Mouse (Mus musculus): Measurements from ENCODE around the gene Met. TPM values are rescaled to one million over a fixed set of nuclear protein-coding genes. Genes with fewer than 3 reads are reported as not detected.

The Met gene
- total and polyA plus RNA-seq, 3 experiments = 0.13 to 0.53 (median 0.26) TPM

DNA sequence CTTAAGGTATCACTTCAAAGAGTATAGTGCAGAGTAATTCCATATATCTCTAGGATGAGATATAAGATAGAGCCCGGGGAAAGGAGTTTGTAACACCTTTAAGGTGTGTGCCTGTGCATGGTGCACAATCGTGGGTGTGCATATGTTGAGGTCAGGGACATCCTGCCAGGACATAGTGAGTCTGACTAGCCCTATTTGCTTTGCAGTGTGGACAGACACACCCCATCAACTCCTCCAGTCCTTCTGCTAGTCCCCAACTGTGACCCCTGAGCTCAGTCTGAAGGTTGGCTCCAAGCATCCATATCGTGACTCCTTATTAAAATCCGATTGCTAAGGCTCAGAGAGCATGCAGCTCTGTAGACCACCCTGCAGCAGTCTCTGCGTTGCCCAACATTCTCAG lies 44.6 kb downstream of the Met start:
- Histone ChIP-seq H3K36me3 (replicated peaks in 1 of 2; ENCODE audit: control insufficient read depth in 1 of 2, insufficient read depth in 1 of 2, low read length in 1 of 2) (no peaks in the 10 kb centered on the region), H3K4me3 (replicated peaks in 1 of 3; ENCODE audit: low read depth in 2 of 3, low read length in 2 of 3, poor library complexity in 1 of 3) (no peak overlapping the region), H3K9me3 (replicated peaks; ENCODE audit: low read length) (no peaks in the 10 kb centered on the region), H3K27me3 (replicated peaks) (no peaks in the 10 kb centered on the region), H3K79me2 (replicated peaks; ENCODE audit: control insufficient read depth, extremely low read depth, insufficient read depth, poor library complexity, severe bottlenecking) (no peaks in the 10 kb centered on the region), H3K9ac (ENCODE audit: insufficient read depth, low read depth) (no peak overlapping the region), H3K4me2 (ENCODE audit: insufficient read depth, low read depth, poor library complexity, severe bottlenecking) (no peak overlapping the region), H3K27ac (ENCODE audit: insufficient read depth, low read depth) (no peak overlapping the region), H3K4me1 (ENCODE audit: control insufficient read depth in 1 of 2, insufficient read depth in 2 of 2) (0 out of 4 replicates have a peak, but pooled peaks cover 0 to 3% of the 10 kb centered on the region in 2 experiments)
- DNase-seq (ENCODE audit: extremely low read depth) = no peak
- TF ChIP-seq RAD21 (IDR thresholded peaks at IDR 0.05; ENCODE audit: low read depth, low read length) = no peak
- no peak for TF ChIP-seq KAT2A (IDR thresholded peaks at IDR 0.05; ENCODE audit: insufficient replicate concordance, low read length)
- TF ChIP-seq EP300 (IDR thresholded peaks at IDR 0.05; ENCODE audit: low read length) = no peak
- TF ChIP-seq ZC3H11A (IDR thresholded peaks at IDR 0.05; ENCODE audit: low read depth, low read length) = no peak
- TF ChIP-seq MEF2A (IDR thresholded peaks at IDR 0.05; ENCODE audit: borderline replicate concordance, low read depth, low read length) = no peak
- no peak for TF ChIP-seq GABPA (IDR thresholded peaks at IDR 0.05; ENCODE audit: insufficient replicate concordance, low read depth, low read length)
- no peak for TF ChIP-seq TCF12 (IDR thresholded peaks at IDR 0.05; ENCODE audit: low read depth, low read length)
- TF ChIP-seq ELF1 (IDR thresholded peaks at IDR 0.05; ENCODE audit: low read depth, low read length) = no peak
- TF ChIP-seq SIN3A (IDR thresholded peaks at IDR 0.05; ENCODE audit: low read length) = no peak
- no peak for TF ChIP-seq MAFK (IDR thresholded peaks at IDR 0.05; ENCODE audit: insufficient replicate concordance, low read length)
- no peak for TF ChIP-seq HCFC1 (IDR thresholded peaks at IDR 0.05; ENCODE audit: low read depth, low read length)
- no peak for TF ChIP-seq MAX (IDR thresholded peaks at IDR 0.05; ENCODE audit: low read length)
- TF ChIP-seq UBTF (IDR thresholded peaks at IDR 0.05; ENCODE audit: low read depth, low read length) = no peak
- no peak for TF ChIP-seq ZKSCAN1 (IDR thresholded peaks at IDR 0.05; ENCODE audit: borderline replicate concordance, low read depth, low read length)
- no peak for TF ChIP-seq NELFE (IDR thresholded peaks at IDR 0.05; ENCODE audit: low read depth, low read length)
- TF ChIP-seq POLR2A (IDR thresholded peaks at IDR 0.05; ENCODE audit: low read depth, low read length) = no peak
- TF ChIP-seq SMC3 (IDR thresholded peaks at IDR 0.05; ENCODE audit: low read depth, low read length) = no peak
- no peak for TF ChIP-seq ZNF384 (IDR thresholded peaks at IDR 0.05; ENCODE audit: low read depth, low read length)
- no peak for TF ChIP-seq E2F4 (IDR thresholded peaks at IDR 0.05; ENCODE audit: insufficient replicate concordance, low read depth, low read length)
- TF ChIP-seq POLR2AphosphoS2 (IDR thresholded peaks at IDR 0.05; ENCODE audit: low read depth, low read length) = no peak
- in situ Hi-C loops (cut with MboI; ENCODE audit: low pct_ligation_motif_present, low pct_unique_long_range_greater_than_20kb, low sequenced_read_pairs) = no loop called here
- dilution Hi-C loops (cut with MboI; ENCODE audit: extremely low pct_ligation_motif_present, extremely low pct_unique_long_range_greater_than_20kb, low sequenced_read_pairs) = no loop called here

DNA sequence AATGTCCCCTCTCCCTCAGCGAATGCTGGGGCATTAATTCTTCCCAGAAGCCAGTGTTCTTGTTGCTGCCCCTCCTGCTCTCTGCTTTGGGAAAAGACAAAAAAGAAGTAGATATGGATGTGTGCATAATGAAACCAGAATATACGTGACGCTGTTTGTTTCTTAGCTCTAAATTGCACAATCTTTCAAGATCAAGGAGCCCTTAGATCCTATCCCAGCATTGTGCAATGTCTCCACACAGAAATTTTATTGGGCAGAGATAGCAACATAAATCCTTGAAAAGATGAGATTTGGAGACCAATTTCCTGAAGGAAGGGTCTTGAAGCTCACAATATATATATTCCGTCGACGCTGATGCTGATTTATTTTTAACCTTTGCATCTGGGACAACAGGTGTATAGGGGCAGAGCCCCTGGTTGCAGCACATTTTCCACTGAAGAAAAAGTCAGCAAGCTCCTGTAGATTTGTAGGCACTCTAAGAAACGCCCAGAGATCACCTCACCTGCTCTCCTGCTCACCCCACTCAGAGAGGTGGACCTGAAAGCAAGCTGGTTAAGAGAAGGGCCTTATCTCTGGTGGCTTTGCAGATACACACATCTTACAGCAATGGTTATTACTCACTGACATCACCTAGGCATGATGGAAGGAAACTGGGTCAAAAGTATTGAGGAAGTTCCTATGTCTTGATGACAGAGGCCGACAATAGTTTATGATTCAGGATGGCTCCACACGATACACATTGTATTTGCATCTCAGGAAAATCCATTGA lies 45.2 kb downstream of the Met start:
- Histone ChIP-seq H3K27me3 (replicated peaks) (no peaks in the 10 kb centered on the region), H3K36me3 (replicated peaks in 1 of 2; ENCODE audit: control insufficient read depth in 1 of 2, insufficient read depth in 1 of 2, low read length in 1 of 2) (no peaks in the 10 kb centered on the region), H3K9ac (ENCODE audit: insufficient read depth, low read depth) (no peak overlapping the region), H3K79me2 (replicated peaks; ENCODE audit: control insufficient read depth, extremely low read depth, insufficient read depth, poor library complexity, severe bottlenecking) (no peaks in the 10 kb centered on the region), H3K27ac (ENCODE audit: insufficient read depth, low read depth) (no peak overlapping the region), H3K4me1 (ENCODE audit: control insufficient read depth in 1 of 2, insufficient read depth in 2 of 2) (0 out of 4 replicates have a peak, but pooled peaks cover 0 to 3% of the 10 kb centered on the region in 2 experiments), H3K9me3 (replicated peaks; ENCODE audit: low read length) (no peaks in the 10 kb centered on the region), H3K4me2 (ENCODE audit: insufficient read depth, low read depth, poor library complexity, severe bottlenecking) (no peak overlapping the region), H3K4me3 (replicated peaks in 1 of 3; ENCODE audit: low read depth in 2 of 3, low read length in 2 of 3, poor library complexity in 1 of 3) (no peak overlapping the region)
- in situ Hi-C loops (cut with MboI; ENCODE audit: low pct_ligation_motif_present, low pct_unique_long_range_greater_than_20kb, low sequenced_read_pairs) = no loop called here
- TF ChIP-seq RCOR1 (conservative IDR thresholded peaks at IDR 0.05; ENCODE audit: low read depth, low read length) (no peak), RAD21 (IDR thresholded peaks at IDR 0.05; ENCODE audit: low read depth, low read length) (no peak), ZNF384 (IDR thresholded peaks at IDR 0.05; ENCODE audit: low read depth, low read length) (no peak), USF2 (conservative IDR thresholded peaks at IDR 0.05; ENCODE audit: low read depth, low read length) (no peak), ZMIZ1 (IDR thresholded peaks at IDR 0.05; ENCODE audit: low read depth, low read length) (no peak), MEF2A (IDR thresholded peaks at IDR 0.05; ENCODE audit: borderline replicate concordance, low read depth, low read length) (no peak), NELFE (IDR thresholded peaks at IDR 0.05; ENCODE audit: low read depth, low read length) (no peak)
- DNase-seq (ENCODE audit: extremely low read depth) = no peak
- dilution Hi-C loops (cut with MboI; ENCODE audit: extremely low pct_ligation_motif_present, extremely low pct_unique_long_range_greater_than_20kb, low sequenced_read_pairs) = no loop called here
